Mouse (Mus musculus) adrenal gland, adult 2 months (tissue): ENCODE measurements around the gene Ago3. TPM values are rescaled to one million over a fixed set of nuclear protein-coding genes. Genes with fewer than 3 reads are reported as not detected.

Experiments used
- DNase-seq: peaks from one replicate; pipeline ENCODE4 v3.0.0; 2021
- polyA plus RNA-seq: library from polyadenylated mRNA; depleted of rRNA; stranded (reverse); fragments of >200 nt; gene quantifications from 2 replicates; pipeline ENCODE4 v1.2.3, GENCODE M21; 2012
- total RNA-seq, 2 experiments: library from RNA; stranded (reverse); gene quantifications; 2 replicates each; pipeline ENCODE4 v1.2.3; 2021

Gene Ago3
- total and polyA plus RNA-seq, 3 experiments: 15.8 to 22.5 (median 19.7) TPM

DNA sequence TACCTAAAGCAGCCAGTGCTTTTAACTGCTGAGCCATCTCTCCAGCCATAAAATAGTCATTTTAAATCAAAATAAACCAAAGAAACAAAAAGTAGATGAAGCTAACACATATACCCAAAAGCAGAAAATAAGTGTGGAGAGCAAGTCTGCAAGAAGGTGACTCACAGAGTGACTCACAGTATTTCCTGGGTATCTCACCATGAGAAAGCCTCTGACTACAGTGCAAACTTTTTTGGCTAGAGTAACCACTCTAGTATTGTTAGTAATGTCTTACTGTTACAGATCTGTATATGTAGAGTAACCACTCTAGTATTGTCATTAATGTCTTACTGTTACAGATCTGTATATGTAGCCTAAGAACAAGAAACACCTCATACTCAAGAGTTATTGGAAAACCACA lies 13.6 kb downstream of the Ago3 start:
- peak; percentile 20 for DNase-seq

DNA sequence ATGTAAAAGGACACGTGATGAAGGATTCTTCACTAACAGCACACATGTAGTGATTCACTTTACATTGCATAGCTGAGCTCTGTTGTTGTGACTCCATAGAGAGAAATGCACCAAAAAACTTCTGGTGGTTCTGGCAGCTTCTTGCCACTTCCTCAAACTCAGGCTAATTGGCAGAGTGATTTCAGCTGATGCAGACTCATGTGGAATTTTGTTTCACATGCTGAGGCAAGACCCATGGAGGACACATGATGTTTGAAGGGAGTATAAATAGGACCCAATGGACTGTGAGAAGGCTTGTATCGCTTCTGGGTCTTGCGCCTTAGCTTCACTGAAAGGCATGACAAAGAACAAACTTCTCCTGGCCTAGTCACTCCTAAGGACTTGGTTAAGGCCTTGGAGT lies 16.8 kb downstream of the Ago3 start:
- DNase-seq: no peak

DNA sequence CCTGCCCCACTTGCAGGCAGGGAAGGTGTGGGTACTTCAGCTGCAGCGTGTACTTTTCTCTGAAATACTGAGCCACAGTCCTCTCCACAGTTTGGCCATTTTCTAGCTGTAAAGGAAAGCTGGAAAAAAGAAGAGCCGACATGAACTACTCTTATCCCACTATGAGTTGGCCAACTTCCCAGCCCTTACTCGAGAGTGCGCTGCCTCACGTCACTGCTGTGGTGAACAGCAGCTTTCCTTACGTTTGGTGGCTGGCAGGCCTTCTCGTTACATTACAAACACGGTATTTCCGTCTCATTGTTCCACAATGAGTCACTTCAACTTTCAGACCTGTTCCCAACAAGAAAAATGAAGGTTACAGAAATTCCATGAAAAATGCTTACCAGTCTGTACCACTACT lies 57.9 kb downstream of the Ago3 start:
- DNase-seq: peak; percentile 38

DNA sequence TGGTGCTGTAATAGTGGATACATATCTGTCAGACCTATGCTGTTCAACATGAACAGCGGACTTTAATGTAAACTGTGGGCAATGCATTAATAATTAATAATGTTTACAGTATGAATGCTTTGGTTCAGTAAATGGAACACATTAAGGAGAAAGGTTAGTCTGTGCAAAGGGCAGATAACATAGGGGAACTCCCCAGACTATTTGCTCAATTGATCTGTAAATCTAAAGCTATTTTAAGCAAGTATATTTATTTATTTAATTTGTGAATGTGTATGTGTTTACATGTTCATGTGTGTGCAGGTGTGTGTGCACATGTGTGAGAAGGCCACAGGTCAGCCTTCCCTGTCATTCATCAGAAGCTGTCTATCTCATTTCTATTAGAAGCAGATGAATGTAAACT lies 69.3 kb downstream of the Ago3 start:
- no peak for DNase-seq

DNA sequence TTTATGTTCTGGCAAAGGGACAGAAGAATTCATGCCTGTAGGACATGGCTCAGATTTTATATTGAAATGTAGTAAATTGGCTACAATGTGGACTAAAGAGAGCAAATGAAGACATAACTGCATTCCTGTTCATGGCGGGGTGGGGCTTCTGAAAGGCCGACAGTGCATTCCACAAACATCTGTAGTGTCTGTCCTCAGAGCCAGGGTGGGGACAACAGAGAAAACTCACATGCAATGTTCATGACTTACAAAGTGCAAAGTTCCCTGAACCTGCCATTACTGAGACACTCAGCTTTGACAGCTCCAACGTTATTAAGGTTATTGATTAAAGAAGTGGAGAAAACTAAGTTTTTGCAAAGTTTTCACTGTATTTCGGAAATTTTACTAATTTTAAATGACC lies 85.9 kb downstream of the Ago3 start:
- DNase-seq: no peak

DNA sequence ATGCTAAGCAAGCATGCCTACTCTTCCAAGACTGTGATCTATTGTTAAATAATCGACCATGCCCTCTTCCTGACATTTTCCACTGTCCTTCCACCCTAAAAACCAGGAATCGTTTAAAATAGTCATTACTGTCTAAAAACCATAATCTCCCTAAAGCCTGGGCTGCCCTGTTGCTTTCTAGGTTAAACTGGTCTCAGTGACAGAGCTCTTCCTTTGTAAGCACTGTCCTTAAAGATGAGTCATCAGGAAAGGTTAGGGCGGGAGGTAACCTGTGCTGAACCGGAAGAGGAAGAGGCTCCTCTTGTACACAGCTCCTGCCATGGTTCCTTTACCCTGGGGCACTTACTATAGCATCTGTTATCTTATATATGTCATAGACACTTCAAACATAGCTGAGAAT lies 89.9 kb downstream of the Ago3 start:
- no peak for DNase-seq

DNA sequence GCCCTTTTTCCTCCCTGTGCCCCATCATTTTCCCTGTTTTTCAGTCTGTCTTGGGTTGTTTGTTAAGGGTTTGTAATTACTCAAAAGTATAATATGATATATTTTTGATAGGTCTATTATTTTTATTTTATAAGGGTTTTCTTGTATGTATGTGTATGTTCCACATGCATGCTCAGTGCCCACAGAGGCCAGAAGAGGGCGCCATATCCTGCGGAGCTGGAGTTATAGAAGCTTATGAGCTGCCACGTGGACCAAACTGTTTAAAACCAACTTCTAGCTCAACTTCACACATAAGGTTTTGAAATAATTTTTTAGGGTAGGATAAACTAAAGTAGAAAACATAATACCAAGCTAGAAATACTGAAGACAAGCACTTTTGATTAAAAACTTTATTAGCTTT lies 97.0 kb downstream of the Ago3 start:
- no peak for DNase-seq

DNA sequence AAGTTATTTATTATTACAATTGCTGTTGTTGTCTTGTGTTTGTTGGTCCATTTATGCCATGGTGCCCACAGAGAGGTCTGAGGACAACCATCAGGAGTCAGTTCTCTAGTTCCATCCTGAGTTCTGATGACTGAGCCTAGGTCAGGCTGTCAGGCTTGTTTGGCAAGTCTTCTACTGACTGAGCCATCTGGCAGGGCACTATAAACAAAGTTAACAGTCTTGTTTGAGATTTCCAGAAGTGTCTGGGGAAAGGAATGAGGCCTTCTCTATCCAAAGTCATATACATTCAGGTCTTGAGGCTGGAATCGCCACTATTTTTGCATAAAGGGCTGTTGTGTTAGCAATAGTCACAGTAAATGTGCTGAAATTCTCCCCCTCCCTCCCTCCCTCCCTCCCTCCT lies 97.6 kb downstream of the Ago3 start:
- DNase-seq: no peak

DNA sequence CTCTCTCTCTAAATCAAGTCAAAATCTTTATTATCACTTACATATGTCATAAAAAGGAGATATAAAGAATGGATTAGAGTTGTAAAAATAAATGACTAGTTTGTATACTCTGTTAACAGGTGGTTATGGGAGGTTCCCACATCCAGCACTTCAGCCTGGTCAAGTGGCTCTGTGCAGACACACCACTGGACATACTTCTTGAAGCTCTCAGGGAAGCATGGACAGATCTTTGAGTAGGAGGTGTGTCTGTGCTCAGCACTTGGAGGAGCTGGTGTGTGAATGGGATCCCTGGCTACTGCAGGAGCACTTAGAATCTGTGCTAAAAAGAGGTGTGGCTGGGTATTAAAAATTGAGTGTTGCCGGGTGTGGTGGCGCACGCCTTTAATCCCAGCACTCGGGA lies 99.1 kb downstream of the Ago3 start:
- DNase-seq: no peak

DNA sequence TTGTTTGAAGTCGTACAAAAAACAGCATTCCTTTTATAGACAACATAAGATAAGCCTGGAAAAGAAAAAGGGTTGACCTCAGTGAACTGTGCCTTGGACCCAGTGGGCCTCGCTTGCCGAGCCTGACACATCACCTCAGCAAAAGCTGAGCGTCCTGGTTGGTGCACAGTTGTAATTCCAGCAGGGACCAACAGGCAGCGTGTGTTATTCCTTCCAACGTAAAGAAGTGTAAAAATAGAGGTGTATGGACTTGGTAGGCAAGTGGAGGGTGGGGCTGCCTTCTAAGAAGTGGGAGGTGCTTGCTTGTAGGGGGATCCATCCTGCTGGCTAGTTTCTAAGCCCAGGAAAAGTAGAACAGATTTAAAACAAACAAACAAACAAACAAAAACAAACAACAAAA lies 103.3 kb downstream of the Ago3 start:
- DNase-seq: no peak

DNA sequence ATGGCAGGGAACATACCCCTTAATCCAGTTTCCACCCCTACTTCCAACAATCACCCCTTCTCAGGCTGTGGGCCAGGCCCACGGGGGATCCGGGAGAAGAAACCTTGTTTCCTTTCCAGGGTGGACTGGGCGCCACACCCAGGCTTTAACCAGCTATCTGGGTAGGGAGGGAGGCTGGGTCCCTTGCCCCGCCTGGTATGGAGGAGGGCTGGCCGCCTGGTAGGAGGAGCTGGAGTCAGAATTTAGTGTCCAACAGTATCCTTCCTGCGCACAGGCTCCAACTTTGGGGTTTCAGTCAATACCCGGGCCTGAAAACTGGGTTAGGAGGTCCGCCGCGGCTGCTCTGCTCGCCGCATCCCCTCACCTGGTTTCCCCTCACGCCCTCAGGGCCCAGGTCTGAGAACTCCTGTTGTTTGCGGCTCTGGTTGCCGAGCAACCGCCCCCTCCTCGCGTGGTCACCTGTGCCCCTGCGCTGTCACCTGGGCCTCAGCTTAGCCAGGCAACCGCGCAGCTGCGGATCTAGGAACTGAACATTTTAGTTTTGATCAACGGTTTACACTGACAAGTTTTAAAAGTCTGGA lies 104.0 kb downstream of the Ago3 start, which contains the start of gene Tekt2:
Gene Tekt2, minus strand, starts transcription at position 408 of the 581 bp plus-strand sequence.
- no peak for DNase-seq

DNA sequence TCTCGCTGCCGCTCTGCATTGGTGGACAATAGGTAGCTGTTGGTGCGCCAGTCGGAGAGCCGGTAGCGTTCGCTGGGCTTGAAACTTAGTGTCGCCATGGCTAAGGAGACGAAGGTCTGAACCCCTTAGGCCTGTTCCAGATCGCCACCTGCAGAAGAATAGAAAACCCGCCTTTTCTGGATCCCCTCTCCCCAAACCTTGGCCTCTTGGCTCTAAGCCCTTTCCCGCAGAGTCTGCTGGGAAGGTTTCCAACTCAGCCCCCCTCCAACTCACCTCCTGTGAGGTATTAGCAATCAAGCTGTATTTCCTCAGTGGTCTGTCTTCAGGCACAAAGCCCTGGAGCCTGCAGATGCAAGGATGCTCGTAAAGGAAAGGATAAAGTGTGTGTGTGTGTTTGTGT lies 104.5 kb downstream of the Ago3 start:
- DNase-seq: no peak

DNA sequence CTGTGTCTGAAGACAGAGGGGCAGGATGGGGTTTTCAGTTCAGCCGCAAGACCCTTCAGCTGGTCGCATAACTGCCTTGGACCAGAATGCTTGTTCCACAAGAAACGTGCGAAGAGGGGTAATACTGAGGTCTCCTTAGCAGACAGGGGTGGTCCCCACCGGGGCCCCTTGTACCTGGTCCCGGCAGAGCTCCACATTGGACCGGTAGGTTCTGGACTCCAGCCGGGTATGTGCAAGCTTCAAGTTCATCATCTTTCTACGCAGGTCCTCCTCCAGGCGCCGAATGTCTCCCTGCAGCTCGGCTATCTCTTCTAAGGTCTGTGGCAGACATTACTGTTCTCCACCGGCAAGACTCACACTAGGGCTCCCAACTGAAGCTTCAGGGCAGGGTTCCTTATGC lies 106.7 kb downstream of the Ago3 start:
- DNase-seq: no peak

DNA sequence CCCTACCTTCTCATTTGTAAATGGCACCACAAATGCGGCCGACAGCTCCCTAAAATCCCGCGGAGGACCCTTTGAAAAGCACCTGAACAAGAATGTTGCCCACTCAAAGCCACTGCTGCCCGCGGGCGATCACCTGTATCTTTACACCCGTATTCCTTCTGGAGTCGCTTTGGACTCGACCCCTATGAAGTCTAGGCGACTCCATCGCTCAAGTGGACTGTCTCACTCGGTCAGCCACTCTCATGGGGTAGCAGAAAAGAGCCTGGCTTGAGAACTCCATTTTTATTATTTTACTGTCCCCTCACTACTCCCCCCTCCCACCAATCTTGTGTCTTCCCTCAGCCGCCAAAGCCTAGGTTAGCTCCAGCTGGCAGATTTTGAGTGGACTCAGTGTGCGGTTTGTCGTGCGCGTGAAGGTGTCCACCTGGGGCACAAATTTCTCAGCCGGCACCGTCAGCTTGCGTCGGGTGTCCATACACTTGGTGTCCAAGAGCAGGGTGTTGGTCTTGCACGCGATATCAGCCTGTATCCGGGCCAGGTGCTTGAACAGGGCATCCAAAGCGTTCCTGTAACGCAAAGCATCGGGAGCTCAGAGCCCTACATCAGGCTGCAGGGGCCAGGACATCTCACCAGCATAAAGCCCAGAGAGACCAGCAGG lies 107.4 kb downstream of the Ago3 start:
- DNase-seq: no peak

DNA sequence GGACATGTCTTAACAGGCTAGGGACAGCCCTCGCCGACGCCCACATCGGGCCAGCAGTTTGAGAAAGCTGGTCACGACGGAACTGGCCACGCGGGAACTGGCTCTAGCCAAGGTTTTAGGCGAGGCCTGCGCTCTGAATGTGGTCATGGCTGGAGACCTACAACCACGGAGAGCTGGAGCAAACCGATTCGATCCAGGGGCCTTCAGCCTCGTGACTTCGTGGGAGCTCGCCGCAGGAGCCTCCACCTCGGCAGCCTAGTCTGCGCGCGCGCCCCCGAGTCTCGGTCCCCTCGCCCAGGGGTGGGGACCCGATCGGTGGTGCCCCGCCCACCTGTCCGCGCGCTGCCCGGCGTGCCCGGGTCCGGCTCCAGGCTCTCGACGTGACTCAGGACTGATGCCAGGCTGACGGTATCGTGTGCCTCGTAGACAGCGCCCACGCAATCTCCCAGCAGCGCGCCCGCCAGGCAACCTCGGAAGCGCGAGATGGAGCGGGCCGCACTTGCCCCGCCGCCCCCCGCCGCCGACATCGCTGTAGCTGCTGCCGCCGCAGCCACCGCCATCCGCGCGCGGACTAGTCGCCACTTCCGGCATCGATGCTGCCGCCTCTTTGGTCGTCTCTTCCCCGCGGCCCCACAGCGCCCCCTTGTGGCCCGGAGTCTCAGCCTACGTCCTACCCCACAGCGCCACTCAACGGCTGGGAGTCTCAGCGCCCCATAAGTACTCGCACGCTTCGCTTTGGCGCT lies 108.1 kb downstream of the Ago3 start, which contains the start of gene Adprhl2:
Gene Adprhl2, minus strand, starts transcription at position 593 of the 743 bp plus-strand sequence.
- peak; percentile 98 for DNase-seq

DNA sequence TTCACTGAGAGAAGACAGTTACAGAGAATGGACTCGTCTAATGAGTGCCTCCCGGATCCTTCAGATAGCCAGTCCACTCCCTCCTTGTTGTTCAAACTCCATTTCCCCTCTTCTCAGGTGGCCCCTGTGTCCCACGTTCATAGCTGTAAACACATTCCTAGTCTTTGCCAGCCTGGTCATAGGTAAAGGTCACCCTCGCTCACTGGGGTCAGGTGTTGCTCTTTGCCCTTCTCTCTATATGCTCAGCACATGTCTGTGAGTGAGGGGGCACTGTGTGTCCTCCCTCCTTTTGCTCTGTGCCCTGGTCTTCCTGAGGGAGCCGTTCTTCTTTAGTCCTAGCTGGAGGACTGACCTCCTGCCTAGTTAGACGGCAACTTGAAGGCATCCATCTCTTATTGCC lies 109.5 kb downstream of the Ago3 start:
- DNase-seq: no peak

DNA sequence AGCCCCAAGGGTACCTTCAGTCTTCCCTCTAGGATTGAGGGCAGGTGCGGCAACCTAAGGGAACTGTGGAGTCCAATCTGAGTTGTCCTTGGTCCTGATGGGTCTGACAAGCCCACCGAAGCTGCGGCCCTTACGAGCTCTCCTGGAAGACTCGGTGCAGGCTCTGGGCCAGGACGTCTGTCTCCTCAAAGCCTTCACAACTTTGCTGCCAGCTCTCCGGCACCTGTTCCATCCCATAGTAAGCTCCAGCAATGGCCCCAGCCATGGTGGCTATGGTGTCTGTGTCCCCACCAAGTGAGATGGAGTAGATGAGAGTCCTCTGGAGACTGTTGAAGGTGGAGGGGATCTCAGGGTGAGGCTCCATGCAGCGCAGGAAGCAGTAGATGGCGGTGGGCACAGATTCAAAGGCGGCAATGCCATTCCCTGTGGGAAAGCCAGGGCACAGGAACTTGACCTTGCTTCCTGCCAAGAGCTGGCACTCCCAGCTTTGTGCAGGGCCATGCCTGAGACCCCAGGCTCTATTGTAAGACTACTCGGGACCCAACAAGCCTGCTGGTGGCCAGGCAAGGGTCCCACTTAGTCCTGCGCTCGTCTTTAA lies 112.8 kb downstream of the Ago3 start:
- no peak for DNase-seq

DNA sequence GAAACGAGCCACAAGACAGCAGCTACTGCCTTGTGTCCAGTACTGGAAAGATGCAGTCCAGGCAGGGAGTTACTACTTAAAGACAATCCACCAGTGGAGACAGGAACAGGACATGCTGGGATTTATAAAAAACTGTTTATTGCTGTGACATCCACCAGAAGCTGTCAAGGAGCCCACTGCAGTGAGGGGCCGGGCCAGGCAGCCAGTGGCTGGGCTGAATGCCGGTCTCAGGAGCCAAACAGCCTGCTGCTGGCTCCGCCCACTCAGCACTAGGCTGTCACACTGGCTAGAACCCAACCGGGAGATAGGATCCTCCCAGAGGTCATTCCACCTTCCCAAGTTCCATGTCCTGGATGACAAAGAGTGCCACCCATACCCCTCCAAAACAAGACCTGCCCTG lies 113.4 kb downstream of the Ago3 start:
- DNase-seq: peak; percentile 40

DNA sequence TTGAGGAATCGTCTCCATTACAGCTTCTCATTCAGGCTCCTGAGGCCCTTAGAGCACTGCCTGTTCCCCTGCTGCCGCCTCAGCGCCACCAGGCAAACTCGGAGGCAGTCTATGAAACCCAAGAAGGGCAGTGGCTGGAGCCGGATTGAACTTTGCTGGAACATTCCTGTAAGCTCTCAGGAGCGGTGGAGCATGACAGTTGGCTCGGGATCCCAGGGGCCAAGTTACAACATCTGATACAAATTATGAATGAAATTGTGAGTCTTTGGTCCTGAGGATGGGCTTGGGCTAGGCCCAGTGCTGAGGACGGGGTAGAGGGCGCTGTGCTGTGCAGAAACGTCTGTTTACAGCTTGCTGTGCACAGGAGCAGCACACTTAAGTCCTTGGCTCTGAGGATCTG lies 115.0 kb downstream of the Ago3 start:
- no peak for DNase-seq

DNA sequence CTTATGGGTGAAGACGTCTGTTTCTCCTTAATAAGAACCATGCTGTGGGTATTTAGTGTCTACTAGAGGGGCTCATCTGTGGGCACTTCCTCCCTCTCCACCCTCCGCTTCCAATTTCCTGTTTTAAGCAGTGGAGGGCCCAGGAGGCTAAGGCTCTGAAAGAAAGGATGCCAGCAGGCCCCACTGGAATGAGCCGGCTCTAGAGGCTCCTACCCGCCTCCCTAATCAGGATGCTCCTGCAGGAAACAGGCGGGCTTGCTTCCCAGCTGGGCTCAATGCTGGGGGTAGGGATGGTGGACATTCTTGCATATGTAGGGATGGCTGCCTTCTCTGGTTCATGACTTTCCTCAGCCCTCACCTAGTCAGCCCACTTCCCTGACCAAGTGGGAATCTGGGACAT lies 116.2 kb downstream of the Ago3 start:
- DNase-seq: no peak

DNA sequence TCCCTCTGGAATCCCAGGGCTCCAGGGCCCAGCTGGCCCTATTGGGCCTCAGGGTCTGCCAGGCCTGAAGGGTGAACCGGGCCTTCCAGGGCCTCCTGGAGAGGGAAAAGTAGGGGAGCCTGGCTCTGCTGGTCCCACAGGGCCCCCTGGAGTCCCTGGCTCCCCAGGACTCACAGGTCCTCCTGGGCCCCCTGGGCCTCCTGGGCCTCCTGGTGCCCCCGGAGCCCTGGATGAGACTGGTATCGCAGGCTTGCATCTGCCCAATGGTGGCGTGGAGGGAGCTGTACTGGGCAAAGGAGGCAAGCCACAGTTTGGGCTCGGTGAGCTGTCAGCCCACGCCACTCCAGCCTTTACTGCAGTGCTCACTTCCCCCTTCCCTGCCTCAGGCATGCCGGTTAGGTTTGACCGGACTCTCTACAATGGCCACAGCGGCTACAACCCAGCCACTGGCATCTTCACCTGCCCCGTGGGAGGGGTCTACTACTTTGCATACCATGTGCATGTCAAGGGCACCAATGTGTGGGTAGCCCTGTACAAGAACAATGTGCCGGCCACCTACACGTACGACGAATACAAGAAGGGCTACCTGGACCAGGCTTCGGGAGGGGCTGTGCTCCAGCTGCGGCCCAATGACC lies 117.7 kb downstream of the Ago3 start:
- no peak for DNase-seq

DNA sequence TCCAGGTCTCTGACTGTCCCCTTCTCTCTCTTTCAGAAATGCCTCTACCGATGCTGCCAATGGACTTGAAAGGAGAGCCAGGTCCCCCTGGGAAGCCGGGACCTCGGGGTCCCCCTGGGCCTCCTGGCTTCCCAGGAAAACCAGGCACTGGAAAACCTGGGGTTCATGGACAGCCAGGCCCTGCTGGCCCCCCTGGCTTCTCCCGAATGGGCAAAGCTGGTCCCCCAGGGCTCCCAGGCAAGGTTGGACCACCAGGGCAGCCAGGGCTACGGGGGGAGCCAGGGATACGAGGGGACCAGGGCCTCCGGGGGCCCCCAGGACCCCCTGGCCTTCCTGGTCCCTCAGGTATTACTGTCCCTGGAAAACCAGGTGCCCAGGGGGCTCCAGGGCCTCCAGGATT lies 119.0 kb downstream of the Ago3 start:
- no peak for DNase-seq

DNA sequence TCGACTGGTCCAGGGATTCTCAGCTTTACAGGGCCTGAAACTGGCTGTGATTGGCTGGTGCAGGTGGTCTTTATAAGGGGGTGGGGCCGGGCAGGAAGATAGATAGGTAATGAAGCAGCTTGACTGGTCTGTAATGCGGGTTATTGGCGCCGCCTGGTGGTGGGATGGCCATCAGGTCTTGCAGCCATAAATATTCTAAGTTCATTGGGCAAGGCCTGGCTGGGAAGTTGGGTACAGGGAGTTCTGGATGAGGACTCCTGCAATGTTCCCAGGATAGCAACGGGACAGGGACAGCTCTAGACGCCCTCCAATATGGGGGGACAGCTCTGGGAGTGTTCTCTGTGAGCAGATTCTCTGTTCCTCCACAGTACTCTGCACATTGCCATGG lies 119.4 kb downstream of the Ago3 start:
- peak; percentile 84 for DNase-seq
